Mouse (Mus musculus) spleen, adult 2 months (tissue): ENCODE measurements around the gene Gm4131. TPM values are rescaled to one million over a fixed set of nuclear protein-coding genes. Genes with fewer than 3 reads are reported as not detected.
"Not testable (repeated sequence)": the region's sequence is repeated elsewhere in the genome, so short reads cannot be mapped to it uniquely, and the experiment has no call there.

ENCODE experiments used
- DNase-seq, 2 experiments: peaks; one replicate each; pipeline versions ENCODE4 v3.0.0 to v3.0.0-alpha.2; 2012 to 2021; ENCODE audit warnings: low spot score in 2 of 2, low read depth in 1 of 2
- H3K27ac ChIP-seq: fragments of 200-500 bp; 2 replicates; pipeline ENCODE4 v1.5.1; 2012; ENCODE audit warnings: low read length, inconsistent platforms; ENCODE audit not compliant: insufficient read depth
- H3K27me3 ChIP-seq: fragments of 200-500 bp; 2 replicates; pipeline ENCODE4 v1.6.1; 2012; ENCODE audit warnings: mild to moderate bottlenecking, moderate library complexity, low read length, inconsistent platforms; ENCODE audit not compliant: control insufficient read depth, insufficient read depth
- H3K36me3 ChIP-seq: fragments of 200-500 bp; 2 replicates; pipeline ENCODE4 v1.6.1; 2012; ENCODE audit warnings: mild to moderate bottlenecking, low read length, inconsistent platforms; ENCODE audit not compliant: control insufficient read depth, insufficient read depth
- H3K4me1 ChIP-seq: fragments of 200-500 bp; 2 replicates; pipeline ENCODE4 v1.6.1; 2011; ENCODE audit warnings: inconsistent platforms; ENCODE audit not compliant: control insufficient read depth, insufficient read depth, insufficient read length
- H3K4me3 ChIP-seq: fragments of 200-500 bp; 2 replicates; pipeline ENCODE4 v1.5.1; 2011; ENCODE audit warnings: mild to moderate bottlenecking, inconsistent platforms; ENCODE audit not compliant: insufficient read depth, insufficient read length; ENCODE audit errors: extremely low read depth
- CTCF ChIP-seq: fragments of 200-500 bp; IDR thresholded peaks from 2 replicates; pipeline ENCODE4 v1.5.1; 2011; ENCODE audit warnings: mild to moderate bottlenecking, inconsistent platforms; ENCODE audit not compliant: insufficient read depth, insufficient read length, insufficient replicate concordance; ENCODE audit errors: extremely low read depth
- POLR2A ChIP-seq: fragments of 200-500 bp; IDR thresholded peaks from 2 replicates; pipeline ENCODE4 v1.6.1; 2011; ENCODE audit warnings: low read depth, low read length, inconsistent platforms
- WGBS: fragments of 180-500 bp; shearing (Covaris S2); methylation state at CpG from one replicate; pipeline ENCODE4 v1.1.7; 2018; 5-methylcytosine and 5-hydroxymethylcytosine counted together
- polyA plus RNA-seq: library from polyadenylated mRNA; depleted of rRNA; stranded (reverse); fragments of >200 nt; gene quantifications from 2 replicates; pipeline ENCODE4 v1.2.3, GENCODE M21; 2012; rRNA removed

Gm4131 gene
- polyA plus RNA-seq, result not detected in 2 replicates

DNA sequence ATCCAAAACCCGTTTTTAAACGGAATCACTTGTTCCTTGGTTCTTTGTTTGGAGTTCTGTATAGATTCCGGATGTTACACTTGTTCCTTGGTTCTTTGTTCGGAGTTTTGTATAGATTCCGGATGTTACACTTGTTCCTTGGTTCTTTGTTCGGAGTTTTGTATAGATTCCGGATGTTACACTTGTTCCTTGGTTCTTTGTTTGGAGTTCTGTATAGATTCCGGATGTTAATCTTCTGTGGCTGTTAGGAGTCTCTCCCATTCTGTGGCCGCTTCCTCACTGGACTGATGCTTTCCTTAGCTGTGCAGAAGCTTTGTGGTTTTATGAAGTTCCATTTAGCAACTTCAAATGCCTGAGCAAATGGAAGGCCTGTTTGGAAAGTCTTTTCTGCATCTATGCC lies at the start of gene Gm4131:
TSS of gene Gm4131 (minus strand) at position 101 of the 400 bp plus-strand sequence.
- H3K27ac ChIP-seq, H3K4me1 ChIP-seq, H3K4me3 ChIP-seq, H3K27me3 ChIP-seq, H3K36me3 ChIP-seq, DNase-seq: not testable (repeated sequence)
- WGBS, result 85% methylated on average over 9 of the region's 9 CpGs

- H3K27ac ChIP-seq, result no peak overlapping the region
Measured at GRCm38 (mm10) chr14:62609904-62610303, 43.2 kb upstream of the Gm4131 start.

DNA sequence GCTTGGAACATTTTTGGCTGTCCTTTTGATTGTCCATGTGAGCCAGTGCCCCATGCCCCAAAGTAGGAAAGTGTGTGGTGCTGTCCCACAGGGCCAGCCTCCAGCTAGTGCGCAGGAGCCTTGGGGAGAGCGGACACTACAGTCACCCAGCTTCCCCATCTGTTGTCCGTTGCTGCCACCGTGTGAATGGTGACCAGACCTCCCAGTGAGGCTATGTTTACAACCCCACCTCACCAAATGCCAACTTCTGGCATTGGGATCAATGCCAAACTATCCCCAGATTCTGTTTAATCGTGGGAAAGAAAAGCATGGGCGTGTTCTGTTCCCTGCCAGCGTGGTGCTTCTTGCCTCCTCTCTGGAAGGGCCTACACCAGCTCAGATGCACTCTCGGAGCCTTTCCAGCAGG lies 41.1 kb upstream of the Gm4131 start:
- TF ChIP-seq POLR2A (no peak), CTCF (no peak)
- no peaks in the 10 kb centered on the region for H3K4me1 ChIP-seq
- no peaks in the 10 kb centered on the region for H3K36me3 ChIP-seq
- no peak overlapping the region for H3K4me3 ChIP-seq
- no peak for DNase-seq
- no peaks in the 10 kb centered on the region for H3K27me3 ChIP-seq
- WGBS, result 79% methylated on average over 8 of the region's 8 CpGs
- H3K27ac ChIP-seq, result no peak overlapping the region

More at GRCm38 (mm10) chr14:62609904-62610303, 43.2 kb upstream of the Gm4131 start:
- H3K27me3 ChIP-seq, result no peaks in the 10 kb centered on the region
- no peaks in the 10 kb centered on the region for H3K4me1 ChIP-seq
- H3K36me3 ChIP-seq, result no peaks in the 10 kb centered on the region
- WGBS, result 80% methylated on average over 3 of the region's 3 CpGs
- DNase-seq, result no peak
- no peak overlapping the region for H3K4me3 ChIP-seq
- no peak for TF ChIP-seq CTCF
- no peak for TF ChIP-seq POLR2A

DNA sequence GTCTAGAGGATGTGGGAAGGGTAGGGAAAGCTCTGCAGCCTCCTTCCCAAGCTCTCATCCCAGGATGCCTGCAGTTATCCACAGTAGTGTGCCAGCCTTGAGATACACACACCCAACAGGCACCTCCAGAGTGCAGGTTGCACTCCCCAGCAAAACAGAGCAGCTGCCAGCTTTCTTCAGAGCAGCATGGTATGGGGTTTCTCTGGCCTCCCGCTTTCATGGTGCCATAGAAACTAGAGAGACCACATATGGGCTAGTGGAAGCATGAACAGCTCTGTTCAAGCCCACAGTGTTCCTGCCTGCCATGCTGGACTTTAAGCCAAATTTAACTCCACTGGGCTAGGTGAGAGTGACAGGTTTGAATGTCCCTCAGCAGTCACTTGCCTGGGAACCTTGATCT lies 36.1 kb upstream of the Gm4131 start:
- TF ChIP-seq CTCF, result no peak
- no peak for TF ChIP-seq POLR2A
- WGBS, result 83% methylated on average over 1 of the region's 1 CpGs

GRCm38 (mm10) chr14:62602271-62602670 lies 35.5 kb upstream of the Gm4131 start:
- no peaks in the 10 kb centered on the region for H3K27me3 ChIP-seq
- WGBS, result 86% methylated on average over 1 of the region's 1 CpGs
- H3K27ac ChIP-seq, result no peak overlapping the region
- no peaks in the 10 kb centered on the region for H3K36me3 ChIP-seq
- no peak for DNase-seq
- TF ChIP-seq POLR2A, result no peak
- TF ChIP-seq CTCF, result no peak
- H3K4me3 ChIP-seq, result no peak overlapping the region
- H3K4me1 ChIP-seq, result no peaks in the 10 kb centered on the region

More for the DNA sequence above, 36.1 kb upstream of the Gm4131 start:
- no peak for DNase-seq
- Histone ChIP-seq H3K4me1 (no peaks in the 10 kb centered on the region), H3K4me3 (no peak overlapping the region), H3K27ac (no peak overlapping the region), H3K36me3 (no peaks in the 10 kb centered on the region), H3K27me3 (no peaks in the 10 kb centered on the region)

DNA sequence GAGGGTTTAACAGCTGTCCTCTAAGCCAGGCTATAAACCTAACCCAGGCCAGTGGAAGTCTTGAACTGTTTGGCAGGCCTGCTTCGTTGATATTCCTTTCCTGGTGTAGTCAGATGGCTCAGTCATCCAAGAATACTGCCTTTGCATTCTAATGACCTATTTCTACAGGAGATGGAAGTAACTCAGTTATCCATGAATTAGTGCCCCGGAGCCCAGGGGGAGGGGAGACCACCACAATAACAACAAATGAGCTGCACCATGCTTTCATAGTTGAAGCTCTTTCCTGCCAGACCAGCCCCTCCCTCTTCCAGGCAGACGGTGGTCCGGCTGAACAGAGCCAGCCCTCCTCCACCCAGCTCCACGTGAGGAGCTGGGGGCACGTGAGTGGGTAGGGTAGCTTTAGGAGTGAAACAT lies 33.4 kb upstream of the Gm4131 start:
- Histone ChIP-seq H3K4me1 (no peaks in the 10 kb centered on the region), H3K27ac (no peak overlapping the region), H3K4me3 (no peak overlapping the region), H3K36me3 (no peaks in the 10 kb centered on the region), H3K27me3 (no peaks in the 10 kb centered on the region)
- DNase-seq, result no peak
- TF ChIP-seq CTCF (no peak), POLR2A (no peak)
- 80% methylated on average over 6 of the region's 6 CpGs for WGBS

GRCm38 (mm10) chr14:62585338-62585737 lies 18.6 kb upstream of the Gm4131 start:
- Histone ChIP-seq H3K36me3 (no peaks in the 10 kb centered on the region), H3K4me1 (no peaks in the 10 kb centered on the region), H3K4me3 (no peak overlapping the region), H3K27me3 (no peaks in the 10 kb centered on the region), H3K27ac (no peak overlapping the region)
- no peak for DNase-seq
- WGBS, result 71% methylated on average over 3 of the region's 3 CpGs
- TF ChIP-seq POLR2A (no peak), CTCF (no peak)

GRCm38 (mm10) chr14:62584637-62585036 lies 17.9 kb upstream of the Gm4131 start:
- TF ChIP-seq POLR2A (no peak), CTCF (no peak)
- no peak overlapping the region for H3K27ac ChIP-seq
- H3K36me3 ChIP-seq, result no peaks in the 10 kb centered on the region
- H3K27me3 ChIP-seq, result no peaks in the 10 kb centered on the region
- DNase-seq, result no peak
- no peak overlapping the region for H3K4me3 ChIP-seq
- H3K4me1 ChIP-seq, result no peaks in the 10 kb centered on the region
